Comparison of ENCODE assay signal across 8 mouse cellular contexts in genomic region chr10:74937003-74937790, GRCm38 (mm10). TPM values are rescaled to one million over a fixed set of nuclear protein-coding genes. Genes with fewer than 3 reads are reported as not detected.
DNase-seq lines count a peak whose midpoint lies in the region; ATAC-seq and TF ChIP-seq lines count a peak whose summit lies in the region.

No protein-coding gene starts in this region.

- WGBS in intestine, embryonic 14.5 days, result 79% methylated on average over 10 of the region's 10 CpGs

- no peak overlapping the region for H3K4me3 ChIP-seq in C2C12 (ENCODE audit: insufficient read depth, poor library complexity, severe bottlenecking)
- H3K4me3 ChIP-seq in intestine, embryonic 14.5 days (ENCODE audit: low read depth, low read length), result no peak overlapping the region

- no peaks in the 10 kb centered on the region for H3K36me3 ChIP-seq in C2C12 (ENCODE audit: control insufficient read depth, insufficient read depth)
- H3K36me3 ChIP-seq in intestine, embryonic 14.5 days (ENCODE audit: control insufficient read depth, insufficient read depth, low read length), result no peaks in the 10 kb centered on the region

- peak; percentile 86 for ATAC-seq in frontal cortex, adult (ENCODE audit: low TSS enrichment)
- ATAC-seq in common myeloid progenitor, adult 5-6 weeks (replicated peaks; ENCODE audit: low read depth, poor library complexity, severe bottlenecking), result peak; percentile 79
- ATAC-seq in intestine, embryonic 14.5 days (replicated peaks; ENCODE audit: low FRiP score, low TSS enrichment, low read depth), result 0 out of 2 replicates have a peak, but pooled peaks have one; percentile 47
- no peak for ATAC-seq in erythroblast, adult 5-6 weeks (replicated peaks; ENCODE audit: low FRiP score, poor library complexity, severe bottlenecking)

- H3K79me2 ChIP-seq in C2C12 (ENCODE audit: control insufficient read depth, insufficient read depth), result no peaks in the 10 kb centered on the region

- no peaks in the 10 kb centered on the region for H3K9me3 ChIP-seq in intestine, embryonic 14.5 days (ENCODE audit: control insufficient read depth, low read length)

- no peak overlapping the region for H3K4me2 ChIP-seq in intestine, embryonic 14.5 days (ENCODE audit: low read length)

- no peaks in the 10 kb centered on the region for H3K79me3 ChIP-seq in C2C12 (ENCODE audit: low read depth)

- no peak overlapping the region for H3K27ac ChIP-seq in intestine, embryonic 14.5 days (ENCODE audit: low read depth)

- TF ChIP-seq CTCF in C2C12 (IDR thresholded peaks at IDR 0.05; ENCODE audit: control insufficient read depth, insufficient read depth, insufficient read length), result peak; percentile 65

- H3K4me1 ChIP-seq in intestine, embryonic 14.5 days (replicated peaks; ENCODE audit: control insufficient read depth, insufficient read depth, low read length), result no peaks in the 10 kb centered on the region

- H3K27me3 ChIP-seq in C2C12 (ENCODE audit: control insufficient read depth, insufficient read depth, insufficient read length), result peaks cover 3% of the 10 kb centered on the region
- no peaks in the 10 kb centered on the region for H3K27me3 ChIP-seq in intestine, embryonic 14.5 days (replicated peaks; ENCODE audit: control insufficient read depth, insufficient read depth, low read length)

- H3K9ac ChIP-seq in intestine, embryonic 14.5 days (ENCODE audit: low read length), result no peak overlapping the region

- DNase-seq in frontal cortex, postnatal 36 days (ENCODE audit: low spot score in 2 of 2), result no peak
- peak; percentile 53 for DNase-seq in intestine, embryonic 14.5 days (ENCODE audit: low spot score)
- peak; percentile 18 for DNase-seq in lung, postnatal 14 days
- DNase-seq in testis, postnatal 10 days (ENCODE audit: low spot score), result peak; percentile 47

- no peak overlapping the region for H3ac ChIP-seq in C2C12 (ENCODE audit: control insufficient read depth, insufficient read length, low read depth)

TF ChIP-seq in C2C12, 6 proteins besides CTCF, POLR2A, EP300 and RAD21:
- TF ChIP-seq MAX (IDR thresholded peaks at IDR 0.05), result peak; percentile 65
- no peak for TF ChIP-seq MYOD1 (IDR thresholded peaks at IDR 0.05; ENCODE audit: control insufficient read depth, insufficient read length, low read depth)

RNA-seq across cellular contexts. Expression of gene Gnaz, which starts 29.8 kb away (rescaled TPM):
- polyA plus RNA-seq in C2C12 (2012; fragmentation: generic; extraction: Trizol), result 0.37 TPM
- 2.4 and 2.7 TPM in 2 replicates for total RNA-seq in common myeloid progenitor, adult 5-6 weeks (2017)
- polyA plus RNA-seq in intestine, embryonic 14.5 days (2014; fragmentation: Nextera tagmentation; extraction: Ambion mirVana), result 3.9 and 4.6 TPM in 2 replicates
- 0.63 TPM in 1 of 2 replicates, not detected in the other for total RNA-seq in erythroblast, adult 5-6 weeks (2015; ENCODE audit: low replicate concordance)
- total RNA-seq in erythroblast, adult 5-6 weeks (2017; ENCODE audit: low replicate concordance), result 0.51 and 0.70 TPM in 2 replicates

Comparison
In these comparisons a context has a peak if more than half of its experiments do, and no peak if none do; other contexts are left out.
1. DNase-seq: peak in intestine, embryonic 14.5 days (single experiment), lung, postnatal 14 days (single experiment) and testis, postnatal 10 days (single experiment); none in frontal cortex, postnatal 36 days (0 of 2).